Mouse (Mus musculus): Measurements from ENCODE around the gene Foxe1.

The Foxe1 gene

GRCm38 (mm10) chr4:46370406-46370805, 27.0 kb downstream of the Foxe1 start:
- CTCF ChIA-PET = interaction anchor here in 1 of 4 experiments (1.4 to 1.5 kb wide), 2 partner anchors 14 to 15 kb away, joined by 3 to 7 read pairs; no protein-coding TSS in a partner anchor
- POLR2A ChIA-PET = interaction anchor here in 2 of 4 experiments (1.7 to 2.5 kb wide), 3 partner anchors 10 to 20 kb away, joined by 5 to 13 read pairs (median 7); partner anchors contain the start of gene Trmo (in 2 of the 2)

- ChIA-PET POLR2A (interaction anchor here in 3 of 4 experiments (0.8 to 2.5 kb wide), 6 partner anchors 9 to 193 kb away, joined by 3 to 13 read pairs (median 4); partner anchors contain the start of genes Trmo (in 3 of the 3) and Anp32b (in 1 of the 3)), CTCF (interaction anchor here in 1 of 4 experiments (1.5 kb wide), 1 partner anchor 15 kb away, joined by 7 read pairs; no protein-coding TSS in a partner anchor)
These were observed 27.6 kb downstream of the Foxe1 start for GRCm38 (mm10) chr4:46371030-46371429.

- ChIA-PET POLR2A (interaction anchor here in 3 of 4 experiments (0.5 to 7.7 kb wide), 15 partner anchors 11 to 237 kb away, joined by 3 to 87 read pairs (median 4); partner anchors contain the start of genes Trmo (in 3 of the 3), Anp32b (in 2 of the 3) and Ncbp1 (in 1 of the 3)), CTCF (interaction anchor here (0.8 to 2.5 kb wide), 32 partner anchors 10 to 237 kb away, joined by 3 to 25 read pairs (median 5); partner anchors contain the start of genes Trmo (in 2 of the 4), Trim14 (in 1 of the 4) and Xpa (in 1 of the 4))
These were observed 31.0 kb downstream of the Foxe1 start for GRCm38 (mm10) chr4:46374455-46374854.

GRCm38 (mm10) chr4:46374869-46375368, 31.5 kb downstream of the Foxe1 start:
- ChIA-PET CTCF (interaction anchor here (0.5 to 2.5 kb wide), 39 partner anchors 11 to 684 kb away, joined by 3 to 25 read pairs (median 4); partner anchors contain the start of genes Trmo (in 2 of the 4), Trim14 (in 1 of the 4) and Xpa (in 1 of the 4)), POLR2A (interaction anchor here in 3 of 4 experiments (0.5 to 7.7 kb wide), 18 partner anchors 11 to 1987 kb away, joined by 3 to 87 read pairs (median 4); partner anchors contain the start of genes Trmo (in 3 of the 3), Anp32b (in 2 of the 3) and Ncbp1 (in 1 of the 3))

- POLR2A ChIA-PET = interaction anchor here (0.5 to 4.6 kb wide), 52 partner anchors 8 to 955 kb away, joined by 3 to 87 read pairs (median 6); partner anchors contain the start of genes Anp32b (in 4 of the 4), Foxe1 (in 2 of the 4) and Nans (in 2 of the 4)
- CTCF ChIA-PET = interaction anchor here (0.6 to 3.9 kb wide), 7 partner anchors 9 to 393 kb away, joined by 3 to 25 read pairs (median 4); no protein-coding TSS in a partner anchor
These were observed 45.1 kb downstream of the Foxe1 start for GRCm38 (mm10) chr4:46388556-46388955.

- CTCF ChIA-PET = interaction anchor here (0.6 to 3.9 kb wide), 17 partner anchors 9 to 895 kb away, joined by 3 to 25 read pairs (median 5); no protein-coding TSS in a partner anchor
These were observed 45.7 kb downstream of the Foxe1 start, which contains the start of gene Trmo for GRCm38 (mm10) chr4:46389013-46389611. Gene Trmo, minus strand, starts transcription at chr4:46389437.

GRCm38 (mm10) chr4:46389612-46390341, 46.4 kb downstream of the Foxe1 start:
- ChIA-PET POLR2A (interaction anchor here (0.6 to 4.6 kb wide), 81 partner anchors 10 to 1634 kb away, joined by 3 to 87 read pairs (median 5); partner anchors contain the start of genes Anp32b (in 4 of the 4), Foxe1 (in 1 of the 4), Nans (in 1 of the 4) and Trim14 (in 1 of the 4)), CTCF (interaction anchor here (0.5 to 3.9 kb wide), 40 partner anchors 9 to 895 kb away, joined by 3 to 25 read pairs (median 4); partner anchors contain the start of genes Anp32b (in 1 of the 4), Foxe1 (in 1 of the 4), Nans (in 1 of the 4) and Xpa (in 1 of the 4))

More at GRCm38 (mm10) chr4:46389013-46389611, 45.7 kb downstream of the Foxe1 start, which contains the start of gene Trmo:
- POLR2A ChIA-PET = interaction anchor here (0.5 to 4.6 kb wide), 81 partner anchors 9 to 1633 kb away, joined by 3 to 87 read pairs (median 5); partner anchors contain the start of genes Anp32b (in 4 of the 4), Foxe1 (in 2 of the 4), Nans (in 2 of the 4) and Trim14 (in 1 of the 4)

- ChIA-PET CTCF (interaction anchor here (0.5 to 3.9 kb wide), 48 partner anchors 8 to 1108 kb away, joined by 3 to 25 read pairs (median 4); partner anchors contain the start of genes Anp32b (in 1 of the 4), Foxe1 (in 1 of the 4), Nans (in 1 of the 4) and Xpa (in 1 of the 4)), POLR2A (interaction anchor here (0.7 to 4.6 kb wide), 73 partner anchors 10 to 900 kb away, joined by 3 to 87 read pairs (median 5); partner anchors contain the start of genes Anp32b (in 4 of the 4), Foxe1 (in 1 of the 4), Galnt12 (in 1 of the 4) and Nans (in 1 of the 4))
These were observed 47.1 kb downstream of the Foxe1 start for GRCm38 (mm10) chr4:46390390-46390970.

- CTCF ChIA-PET = interaction anchor here in 2 of 4 experiments (0.5 to 0.7 kb wide), 2 partner anchors 69 to 325 kb away, joined by 3 to 5 read pairs; no protein-coding TSS in a partner anchor
- POLR2A ChIA-PET = interaction anchor here in 1 of 4 experiments (1.7 kb wide), 1 partner anchor 51 kb away, joined by 3 read pairs; no protein-coding TSS in a partner anchor
These were observed 51.0 kb downstream of the Foxe1 start for GRCm38 (mm10) chr4:46394388-46394787.

GRCm38 (mm10) chr4:46395736-46396135, 52.3 kb downstream of the Foxe1 start:
- ChIA-PET CTCF (no interaction called here), POLR2A (interaction anchor here in 1 of 4 experiments (0.6 kb wide), 1 partner anchor 10 kb away, joined by 3 read pairs; no protein-coding TSS in a partner anchor)

Measured in embryonic stem cell, embryonic (primary cell).